ENCODE assay signal across 11 mouse cellular contexts in the genomic region with DNA sequence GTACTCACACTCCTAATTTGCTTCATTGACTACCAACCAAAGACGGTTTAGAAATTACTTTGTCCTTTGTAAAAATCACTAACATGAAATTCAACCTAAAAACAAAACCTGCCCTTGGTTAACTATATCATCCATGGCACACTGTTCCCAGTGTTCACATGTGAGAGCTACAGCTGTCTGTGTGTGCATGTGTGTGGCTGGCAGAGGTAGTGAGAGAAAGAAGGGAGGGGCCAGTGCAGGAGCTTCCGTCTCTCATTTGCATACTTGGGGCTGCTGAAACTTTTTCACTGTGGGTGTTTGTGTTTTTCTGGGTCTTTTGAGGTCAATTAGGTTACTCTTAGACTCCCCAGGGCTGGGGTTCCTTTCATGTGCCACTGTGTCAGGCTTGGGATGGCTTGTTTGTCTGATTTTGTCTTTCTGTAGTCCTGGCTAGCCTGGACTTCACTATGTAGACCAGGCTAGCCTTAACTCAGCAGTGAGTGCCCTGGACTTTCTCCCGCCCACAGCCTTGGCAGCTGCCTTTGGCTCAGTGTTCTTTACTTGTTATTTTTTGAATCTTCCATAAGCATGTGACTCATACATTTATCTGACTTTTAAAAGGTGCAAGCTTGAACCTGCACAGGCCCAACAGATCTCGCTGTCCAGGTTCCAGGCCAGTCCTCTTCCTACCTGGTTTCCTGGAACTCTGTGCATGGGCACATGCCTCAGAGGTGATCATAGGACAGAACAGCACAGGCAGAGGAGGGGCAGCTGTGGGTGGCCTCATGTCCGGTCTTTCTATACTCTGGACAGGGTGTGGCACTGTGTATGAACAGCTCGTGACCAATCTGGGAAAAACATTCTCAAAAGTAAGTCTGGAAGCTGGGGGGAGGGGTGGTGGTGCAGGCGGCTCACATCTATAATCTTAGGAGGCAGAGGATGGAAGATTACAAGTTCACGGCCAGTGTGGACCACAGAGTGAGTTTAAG. TPM values are rescaled to one million over a fixed set of nuclear protein-coding genes. Genes with fewer than 3 reads are reported as not detected.
DNase-seq lines count a peak whose midpoint lies in the region; ATAC-seq lines count a peak whose summit lies in the region.
"Had no signal": no experiment of that assay in that cellular context is flagged by ENCODE, and none has a peak within 500 bp of the region (broad histone marks: within the 10 kb centered on the region; RNA-seq: fewer than 3 reads in every experiment).

No protein-coding gene starts in this region.

- no peaks in the 10 kb centered on the region for H3K9me3 ChIP-seq in liver, embryonic 12.5 days (replicated peaks)
- H3K9me3 ChIP-seq in lung, embryonic 16.5 days (ENCODE audit: control insufficient read depth, low read length) = no peaks in the 10 kb centered on the region
- H3K9me3 ChIP-seq: heart, embryonic 15.5 days; liver, embryonic 15.5 days had no signal

- no peak overlapping the region for H3K9ac ChIP-seq in liver, embryonic 12.5 days
- no peak overlapping the region for H3K9ac ChIP-seq in lung, embryonic 16.5 days (ENCODE audit: low read length)
- H3K9ac ChIP-seq: heart, embryonic 15.5 days; liver, embryonic 15.5 days had no signal

- H3K4me1 ChIP-seq in liver, embryonic 12.5 days = peaks cover 33% of the 10 kb centered on the region
- no peaks in the 10 kb centered on the region for H3K4me1 ChIP-seq in lung, embryonic 16.5 days (replicated peaks; ENCODE audit: control insufficient read depth, insufficient read depth, low read length)

- H3K36me3 ChIP-seq in liver, embryonic 12.5 days = peaks cover 60% of the 10 kb centered on the region
- peaks cover 29% of the 10 kb centered on the region for H3K36me3 ChIP-seq in lung, embryonic 16.5 days (ENCODE audit: control insufficient read depth, insufficient read depth, low read length)

- H3K4me3 ChIP-seq in liver, embryonic 12.5 days = no peak overlapping the region
- H3K4me3 ChIP-seq in lung, embryonic 16.5 days (ENCODE audit: low read length) = no peak overlapping the region
- H3K4me3 ChIP-seq: heart, embryonic 15.5 days; liver, embryonic 15.5 days had no signal

- WGBS in liver, embryonic 12.5 days (ENCODE audit: insufficient replicate concordance) = 54% methylated on average over 8 of the region's 8 CpGs
- whole genome bisulfite sequencing in lung, embryonic 16.5 days = 68% methylated on average over 8 of the region's 8 CpGs

- H3K27ac ChIP-seq in liver, embryonic 12.5 days = 0 out of 2 replicates have a peak overlapping the region, but pooled peaks have one; percentile 36
- no peak overlapping the region for H3K27ac ChIP-seq in lung, embryonic 16.5 days (ENCODE audit: low read length)
- H3K27ac ChIP-seq: heart, embryonic 15.5 days; liver, embryonic 15.5 days had no signal

- no peak for DNase-seq in liver
- peak; percentile 44 for DNase-seq in ZHBTc4 (ENCODE audit: low read depth, low spot score)
- peak; percentile 47 to 64 for DNase-seq in urinary bladder, postnatal 36 days (ENCODE audit: low spot score in 2 of 2)
- DNase-seq in right cerebral cortex, postnatal 25 days = no peak
- no peak for DNase-seq in adrenal gland, postnatal 36 days
- DNase-seq: layer of hippocampus, adult 9-11 months had no signal

- peak; percentile 54 for ATAC-seq in liver, embryonic 12.5 days
- 0 out of 2 replicates have a peak, but pooled peaks have one; percentile 71 for ATAC-seq in lung, embryonic 16.5 days (ENCODE audit: low read depth)
- ATAC-seq: forebrain, embryonic 14.5 days had no signal

- H3K4me2 ChIP-seq in liver, embryonic 12.5 days = no peak overlapping the region
- H3K4me2 ChIP-seq in lung, embryonic 16.5 days (ENCODE audit: low read depth, low read length) = no peak overlapping the region
- H3K4me2 ChIP-seq: heart, embryonic 15.5 days; liver, embryonic 15.5 days had no signal

- H3K27me3 ChIP-seq in liver, embryonic 12.5 days (replicated peaks) = no peaks in the 10 kb centered on the region
- no peaks in the 10 kb centered on the region for H3K27me3 ChIP-seq in lung, embryonic 16.5 days (ENCODE audit: control insufficient read depth, insufficient read depth, low read depth, low read length)
- H3K27me3 ChIP-seq: heart, embryonic 15.5 days; liver, embryonic 15.5 days had no signal

RNA-seq across cellular contexts. Expression of a gene that starts 11.9 kb away (rescaled TPM):
- 16.2 and 19.9 TPM in 2 replicates for polyA plus RNA-seq in liver, embryonic 12.5 days (2016; fragmentation: Nextera tagmentation; extraction: Ambion mirVana)
- 43.8 and 45.8 TPM in 2 replicates for polyA plus RNA-seq in lung, embryonic 16.5 days (2015; fragmentation: Nextera tagmentation; extraction: Ambion mirVana)
- total RNA-seq in adrenal gland, postnatal 36 days (2021) = 10 to 100 TPM; 31.2 to 38.4 TPM

Comparison
In these comparisons a context has a peak if more than half of its experiments do, and no peak if none do; other contexts are left out.
1. DNase-seq: peak in ZHBTc4 (single experiment) and urinary bladder, postnatal 36 days (2 of 2); none in liver (single experiment), right cerebral cortex, postnatal 25 days (single experiment) and adrenal gland, postnatal 36 days (0 of 2).